Comparison of ENCODE assay signal across 16 mouse cellular contexts in the genomic region with DNA sequence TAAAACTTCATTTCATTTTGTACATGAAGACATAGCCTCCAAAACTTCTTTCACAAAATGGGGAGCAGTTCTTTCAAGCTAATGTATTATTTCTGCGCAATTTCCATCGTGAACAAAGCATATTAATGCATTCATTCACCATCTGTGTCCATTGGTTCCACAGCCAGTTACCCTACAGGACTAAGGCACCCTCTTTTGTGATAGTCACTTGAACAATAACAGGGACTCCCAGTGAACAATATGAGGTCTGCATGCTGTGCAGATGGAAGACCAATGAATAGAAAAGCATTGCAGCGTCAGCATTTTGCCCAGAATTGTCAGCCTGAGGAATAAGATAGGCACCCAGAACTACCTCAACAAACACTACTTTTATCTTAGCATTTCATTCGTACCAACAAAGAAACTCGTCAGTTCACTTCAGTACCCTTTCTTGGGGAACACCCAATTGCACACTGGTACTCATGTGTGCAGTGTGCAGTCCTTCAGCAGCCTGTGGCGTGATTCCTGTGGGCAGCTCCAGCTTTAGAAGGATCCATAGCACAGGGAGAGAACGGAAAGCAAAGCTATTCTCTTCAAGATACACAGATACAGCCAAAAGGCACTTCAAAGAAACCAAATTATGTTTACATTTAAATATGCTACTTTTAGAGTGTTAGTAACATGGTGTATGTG.
"Had no signal": no experiment of that assay in that cellular context is flagged by ENCODE, and none has a peak within 500 bp of the region (broad histone marks: within the 10 kb centered on the region; RNA-seq: fewer than 3 reads in every experiment).

No protein-coding gene starts in this region.

- H3K4me1 ChIP-seq: midbrain, embryonic 15.5 days; neural tube, embryonic 13.5 days had no signal

- H3K27me3 ChIP-seq: midbrain, embryonic 15.5 days; neural tube, embryonic 13.5 days had no signal

- H3K27ac ChIP-seq: liver, embryonic 14.5 days; midbrain, embryonic 15.5 days; neural tube, embryonic 13.5 days had no signal

- H3K36me3 ChIP-seq: midbrain, embryonic 15.5 days; neural tube, embryonic 13.5 days had no signal

- H3K4me2 ChIP-seq: lung, embryonic 14.5 days; midbrain, embryonic 11.5 days; midbrain, embryonic 15.5 days; neural tube, embryonic 13.5 days had no signal

- DNase-seq: lung, adult 18-20 months; lung, postnatal 10 days; lung, postnatal 4 days; retina, postnatal 1 day; right cerebral cortex, adult 18-20 months; right cerebral cortex, postnatal 25 days; right cerebral cortex, postnatal 4 days; spleen, adult 18-20 months; thymus, adult 18-20 months; thymus, postnatal 14 days; thymus, postnatal 36 days had no signal

- H3K9ac ChIP-seq: liver, embryonic 14.5 days; lung, embryonic 14.5 days; midbrain, embryonic 15.5 days; neural tube, embryonic 13.5 days had no signal

- H3K9me3 ChIP-seq: midbrain, embryonic 15.5 days; neural tube, embryonic 13.5 days had no signal

- ATAC-seq: midbrain, embryonic 15.5 days had no signal

- H3K4me3 ChIP-seq: midbrain, embryonic 15.5 days; neural tube, embryonic 13.5 days had no signal
